ENCODE assay signal across 9 mouse cellular contexts in the genomic region with DNA sequence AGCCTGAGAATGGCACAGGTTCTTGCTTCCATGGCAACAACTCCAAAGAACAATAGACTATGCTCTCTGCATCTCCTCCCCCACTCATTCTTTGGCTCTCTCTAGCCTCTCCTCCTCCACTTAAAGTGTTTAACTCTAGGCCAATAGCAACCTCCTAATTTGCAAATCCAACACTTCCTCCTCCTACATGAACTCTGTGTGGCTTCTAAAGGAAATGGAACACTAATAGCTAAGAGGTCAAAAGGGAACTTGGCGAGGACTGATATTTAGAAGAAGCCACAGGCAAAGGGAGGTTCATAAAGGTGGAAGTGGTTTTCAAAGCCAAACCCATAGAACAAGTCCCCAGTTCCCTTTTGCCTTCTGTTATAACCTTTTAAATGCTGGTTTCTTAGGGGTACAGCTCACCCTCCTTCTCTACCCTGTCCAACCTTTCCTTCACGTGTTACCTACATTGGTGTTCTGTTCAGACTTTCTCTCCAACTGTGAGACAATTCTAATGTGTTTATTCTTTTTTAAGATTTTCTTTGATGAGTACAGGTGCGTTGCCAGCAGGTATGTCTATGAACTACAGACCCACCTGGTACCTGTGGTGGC. TPM values are rescaled to one million over a fixed set of nuclear protein-coding genes. Genes with fewer than 3 reads are reported as not detected.
DNase-seq lines count a peak whose midpoint lies in the region; ATAC-seq and TF ChIP-seq lines count a peak whose summit lies in the region.
"Had no signal": no experiment of that assay in that cellular context is flagged by ENCODE, and none has a peak within 500 bp of the region (broad histone marks: within the 10 kb centered on the region; RNA-seq: fewer than 3 reads in every experiment).

No protein-coding gene starts in this region.

- H3K27ac ChIP-seq in layer of hippocampus, adult 2 months = peak overlapping the region; percentile 39
- H3K27ac ChIP-seq: embryonic facial prominence, embryonic 12.5 days had no signal

- peak; percentile 59 for ATAC-seq in inflammation-experienced regulatory T-cells, adult 6 months

- no peak overlapping the region for H3K4me3 ChIP-seq in layer of hippocampus, adult 2 months
- H3K4me3 ChIP-seq: embryonic facial prominence, embryonic 12.5 days had no signal

- DNase-seq in layer of hippocampus, adult 2 months (ENCODE audit: low spot score in 2 of 2) = peak in 1 of 2 experiments; percentile 20
- no peak for DNase-seq in layer of hippocampus, adult 9-10 months (ENCODE audit: low spot score)
- DNase-seq in R1 (ENCODE audit: low read depth, low spot score) = peak; percentile 86
- DNase-seq in natural killer cell, adult 2 months (ENCODE audit: low spot score in 2 of 2) = peak; percentile 9 to 48
- no peak for DNase-seq in urinary bladder, postnatal 10 days (ENCODE audit: low spot score)
- DNase-seq in embryo, embryonic 9.5 days (ENCODE audit: extremely low spot score) = no peak
- DNase-seq: adrenal gland, postnatal 14 days had no signal

- no peak for TF ChIP-seq CTCF in layer of hippocampus, adult 2 months (conservative IDR thresholded peaks at IDR 0.05)

RNA-seq across cellular contexts. Expression of gene Hcfc2, which starts 1.4 kb away (rescaled TPM):
- total RNA-seq in layer of hippocampus, adult 2 months (2021) = 10 to 100 TPM; 46.7 to 51.5 TPM
- polyA plus RNA-seq in inflammation-experienced regulatory T-cells, adult 6 months (2017; shearing (Covaris generic)) = 10 to 100 TPM; 27.9 to 33.4 (median 28.7) TPM

RNA-seq across cellular contexts. Expression of gene Glt8d2, which starts 7.0 kb away (rescaled TPM):
- total RNA-seq in layer of hippocampus, adult 2 months (2021) = 10 to 100 TPM; 17.9 to 18.6 TPM
- polyA plus RNA-seq in inflammation-experienced regulatory T-cells, adult 6 months (2017; shearing (Covaris generic)) = under 1 TPM in 2 of 3 experiments, not detected in 1; 0.48 to 0.71 TPM

Comparison
In these comparisons a context has a peak if more than half of its experiments do, and no peak if none do; other contexts are left out.
1. DNase-seq: peak in R1 (single experiment) and natural killer cell, adult 2 months (2 of 2); none in layer of hippocampus, adult 9-10 months (single experiment), urinary bladder, postnatal 10 days (single experiment) and embryo, embryonic 9.5 days (single experiment).